Mouse (Mus musculus): ENCODE results near the gene Ccer2.

Ccer2 gene

DNA sequence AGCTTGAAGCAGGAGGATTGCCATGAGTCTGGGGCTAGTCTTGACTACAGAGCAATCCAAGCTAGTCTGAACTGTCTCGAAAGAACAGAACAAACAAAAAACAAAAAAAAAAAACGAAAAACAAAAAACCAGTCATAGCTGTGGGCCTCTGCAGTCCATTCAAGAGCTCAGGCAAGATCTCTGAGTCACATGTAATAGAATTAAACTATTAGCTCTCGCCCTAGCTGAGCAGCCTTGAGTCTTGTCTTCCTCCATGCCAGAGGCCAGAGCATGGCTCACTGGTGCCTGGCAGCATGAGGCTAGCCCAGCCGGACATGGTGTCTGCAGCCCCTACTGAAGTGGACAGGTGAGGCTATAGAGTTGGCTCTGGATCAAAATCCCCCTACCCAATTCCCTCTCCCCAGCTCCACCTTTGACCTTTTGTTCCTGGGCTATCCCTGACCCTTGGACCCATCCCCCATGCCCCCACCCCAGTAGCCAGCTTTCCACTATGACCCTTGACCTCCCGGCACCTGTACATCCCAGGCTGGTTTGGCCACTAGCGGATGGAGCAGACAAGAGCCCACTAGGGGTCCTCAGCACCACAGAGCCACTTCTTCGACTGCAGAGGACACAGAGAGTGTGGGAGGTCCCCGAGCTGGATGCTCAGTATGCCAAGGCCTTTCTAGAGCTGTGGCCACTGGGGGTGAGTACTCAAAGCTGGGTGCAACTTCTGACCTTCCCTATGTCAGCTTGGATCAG, 34.3 kb downstream of the Ccer2 start:
- no peak for DNase-seq (ENCODE audit: low read depth, low spot score)

DNA sequence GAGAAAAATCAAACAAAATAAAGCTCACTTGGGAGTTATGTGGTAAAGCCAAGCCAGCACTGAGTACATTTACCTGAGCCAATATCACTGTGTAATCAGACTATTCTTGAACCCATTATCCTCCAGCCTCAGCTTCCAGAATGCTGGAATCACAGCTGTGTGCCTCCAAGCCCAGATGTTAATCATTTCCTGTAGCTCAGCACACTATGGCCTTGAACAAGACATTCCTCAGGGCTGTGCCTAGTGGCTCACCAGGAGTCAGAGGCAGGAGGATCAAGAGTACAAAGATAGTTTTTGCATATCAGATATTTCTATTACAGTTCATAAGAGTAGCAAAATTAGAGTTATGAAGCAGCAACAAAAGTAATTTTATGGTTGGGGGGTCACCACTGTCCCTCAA, 35.7 kb downstream of the Ccer2 start:
- no peak for DNase-seq (ENCODE audit: low read depth, low spot score)

DNA sequence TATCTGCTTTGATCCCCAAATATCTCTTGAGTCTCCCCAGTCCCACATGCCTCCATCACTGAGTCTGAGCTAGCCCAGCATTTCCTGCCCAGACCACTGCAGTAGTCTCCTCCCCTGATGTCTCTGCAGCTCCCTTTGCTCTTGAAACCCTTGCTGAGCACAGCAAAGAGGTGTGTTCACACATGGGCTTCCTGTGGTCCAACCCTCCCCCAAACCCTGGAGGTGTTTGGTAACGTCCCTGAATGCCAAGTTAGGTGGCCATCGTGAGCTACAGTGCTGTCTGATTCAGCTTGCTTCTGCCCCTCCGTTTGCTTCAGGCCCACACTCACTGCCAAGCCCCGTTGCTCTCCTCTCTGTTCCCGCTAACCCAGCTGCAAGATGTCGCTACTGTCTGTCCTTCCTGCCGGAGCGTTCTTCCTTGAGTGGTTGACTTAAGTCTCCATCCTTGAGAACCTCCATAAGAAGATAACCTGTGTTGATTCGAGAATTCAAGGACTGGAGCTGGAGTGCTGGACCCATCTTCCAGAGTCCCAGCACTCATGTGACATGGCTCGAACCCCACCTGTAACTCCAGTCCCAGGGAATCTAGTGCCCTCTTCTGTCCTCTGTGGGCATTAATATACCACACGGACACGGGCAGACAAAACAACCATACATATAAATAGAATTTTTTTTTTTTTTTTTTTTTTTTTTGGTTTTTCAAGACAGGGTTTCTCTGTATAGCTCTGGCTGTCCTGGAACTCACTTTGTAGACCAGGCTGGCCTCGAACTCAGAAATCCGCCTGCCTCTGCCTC, 36.6 kb downstream of the Ccer2 start:
- no peak for DNase-seq (ENCODE audit: low read depth, low spot score)

DNA sequence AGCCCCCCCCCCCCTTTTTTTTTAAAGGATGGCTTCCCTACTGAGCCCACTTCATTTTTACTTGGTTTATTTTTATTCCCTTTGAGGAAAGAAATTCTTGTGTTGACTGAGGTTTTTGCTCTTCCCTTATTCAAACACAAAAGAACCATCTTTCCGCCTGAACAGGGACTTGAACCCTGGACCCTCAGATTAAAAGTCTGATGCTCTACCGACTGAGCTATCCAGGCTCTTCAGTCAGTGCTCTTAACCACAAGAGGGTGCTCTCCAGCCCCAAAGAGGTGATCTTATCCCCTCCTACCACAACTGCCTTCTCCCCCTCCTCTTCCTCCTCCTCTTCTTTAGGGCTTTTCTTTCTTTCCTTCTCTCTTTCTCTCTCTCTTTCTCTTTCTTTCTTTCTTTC, 37.9 kb downstream of the Ccer2 start:
- DNase-seq (ENCODE audit: low read depth, low spot score): no peak

DNA sequence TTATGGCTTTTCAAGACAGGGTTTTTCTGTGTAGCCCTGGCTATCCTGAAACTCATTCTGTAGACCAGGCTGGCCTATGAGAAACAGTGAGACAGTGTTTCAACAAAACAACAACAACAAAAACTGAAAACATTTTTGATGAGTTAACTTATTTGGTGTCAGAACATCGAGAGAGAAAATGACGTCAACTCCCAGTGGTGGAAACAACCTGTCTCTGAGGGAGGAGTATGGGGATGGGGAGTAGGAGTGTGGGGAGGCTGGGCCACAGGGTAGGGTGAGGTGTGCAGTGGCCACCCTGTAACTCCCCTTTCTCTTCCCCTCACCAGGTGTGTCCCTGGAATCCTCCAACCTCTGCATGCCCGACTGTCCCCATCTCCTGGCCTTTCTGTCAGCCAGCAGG, 38.5 kb downstream of the Ccer2 start:
- no peak for DNase-seq (ENCODE audit: low read depth, low spot score)

DNA sequence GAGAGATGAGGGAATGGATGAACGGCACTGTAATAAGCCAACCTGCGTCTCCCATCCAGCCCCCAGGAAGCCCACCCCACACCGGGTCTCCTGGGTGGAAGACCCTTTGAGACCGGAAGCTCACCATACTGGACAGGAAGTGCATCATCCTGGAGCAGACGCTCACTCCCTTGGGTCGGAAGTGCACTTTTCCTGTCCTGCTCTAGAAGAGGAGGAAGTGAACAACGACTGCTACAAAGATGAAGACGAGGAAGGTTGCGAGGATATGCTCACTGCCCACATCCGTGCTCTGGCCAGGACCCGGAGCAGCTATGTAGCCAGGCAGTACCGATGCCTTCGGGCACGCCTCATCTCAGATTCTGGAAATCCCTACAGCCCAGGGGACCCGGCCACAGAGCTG, 39.9 kb downstream of the Ccer2 start:
- no peak for DNase-seq (ENCODE audit: low read depth, low spot score)

DNA sequence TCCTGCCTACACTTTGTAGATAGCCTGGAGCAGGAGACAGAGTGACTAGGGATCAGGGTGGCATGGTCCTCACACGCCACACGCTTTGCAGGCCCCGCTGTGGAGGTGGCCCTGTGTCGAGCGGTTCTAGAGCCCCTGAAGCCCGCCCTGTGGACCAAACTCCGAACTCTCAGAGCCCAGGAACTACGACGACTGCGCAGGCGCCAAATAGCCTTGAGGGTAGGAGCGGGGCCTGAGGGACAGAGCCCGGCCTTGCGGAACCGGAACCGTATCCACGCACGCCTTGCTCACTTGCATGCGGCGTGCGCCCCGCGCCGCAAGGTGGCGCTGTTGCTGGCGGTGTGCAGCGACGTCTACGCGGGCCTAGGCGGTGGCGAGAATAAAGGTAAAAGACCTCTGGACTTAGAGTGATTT, 40.6 kb downstream of the Ccer2 start:
- DNase-seq (ENCODE audit: low read depth, low spot score): peak; percentile 79

DNA sequence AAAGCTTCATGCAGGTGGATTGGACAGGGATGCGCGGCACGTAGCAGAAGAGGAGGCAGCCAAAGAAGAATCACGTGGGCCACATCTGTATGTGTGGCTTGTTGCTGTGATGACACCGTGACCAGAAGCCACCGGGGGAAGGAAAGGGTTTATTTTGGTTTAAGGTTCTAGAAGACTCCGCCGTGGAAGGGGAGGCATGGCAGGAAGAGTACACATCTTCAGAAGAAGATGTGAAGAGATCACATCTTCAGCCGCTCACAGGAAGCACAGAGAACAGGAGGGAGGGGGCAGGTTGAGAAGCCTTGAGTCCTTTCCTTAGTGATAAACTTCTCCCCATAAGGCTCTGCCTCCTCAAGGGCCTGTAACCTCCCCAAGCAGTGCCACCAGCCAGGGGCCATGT, 44.0 kb downstream of the Ccer2 start:
- no peak for DNase-seq (ENCODE audit: low read depth, low spot score)

DNA sequence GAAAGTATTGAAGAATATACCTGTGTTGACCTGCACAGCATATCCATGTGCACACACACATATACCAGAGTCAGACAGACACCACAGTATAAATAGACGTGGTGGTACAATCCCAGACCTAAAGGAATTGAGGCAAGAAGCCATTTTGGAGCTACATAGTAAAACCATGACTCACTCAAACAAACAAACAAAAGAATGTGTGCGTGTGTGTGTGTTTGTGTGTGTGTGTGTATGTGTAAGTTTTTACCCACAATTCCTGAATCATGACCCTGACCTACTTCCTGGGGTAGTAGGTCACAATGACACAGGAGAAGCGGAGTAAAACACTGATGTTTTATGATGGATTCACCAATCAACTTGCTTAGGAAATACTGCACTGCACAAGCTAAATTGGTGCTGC, 45.5 kb downstream of the Ccer2 start:
- no peak for DNase-seq (ENCODE audit: low read depth, low spot score)

DNA sequence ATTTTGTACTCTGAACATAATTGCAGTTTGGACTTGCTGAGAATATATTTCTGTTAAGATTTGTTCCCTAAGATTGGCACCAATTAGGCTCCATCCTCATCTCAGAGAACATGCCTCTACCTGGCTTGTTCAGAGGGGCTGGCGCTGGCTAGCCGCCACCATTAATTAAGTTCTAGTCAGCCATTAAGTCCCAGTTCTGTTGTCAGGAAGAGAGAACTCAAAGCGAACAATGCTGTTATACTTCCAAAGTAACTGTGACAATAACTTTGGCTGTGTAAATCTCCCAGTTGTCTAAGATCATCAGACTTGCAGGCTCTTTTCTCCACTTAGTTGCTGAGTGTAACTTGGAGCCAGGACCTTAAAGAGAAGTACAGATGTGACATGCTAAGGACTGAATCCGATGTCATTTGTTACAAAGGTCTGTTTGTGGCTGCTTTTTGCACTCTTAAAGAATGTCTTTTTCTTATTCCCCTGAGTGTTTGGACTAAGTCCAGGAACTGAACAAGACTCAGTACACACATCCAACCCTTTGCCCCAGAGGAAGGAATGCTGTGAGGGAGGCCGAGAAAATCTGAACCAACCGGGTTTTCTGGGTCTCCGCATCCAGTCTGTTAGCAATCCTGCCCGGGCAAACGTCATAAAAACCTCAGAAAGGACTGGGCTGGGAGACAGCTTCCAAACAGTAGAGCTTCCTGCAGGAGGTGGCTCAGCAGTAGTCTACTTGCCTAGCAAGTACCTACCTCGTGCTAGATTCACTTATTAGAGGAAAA, 46.1 kb downstream of the Ccer2 start:
- DNase-seq (ENCODE audit: low read depth, low spot score): peak; percentile 54

DNA sequence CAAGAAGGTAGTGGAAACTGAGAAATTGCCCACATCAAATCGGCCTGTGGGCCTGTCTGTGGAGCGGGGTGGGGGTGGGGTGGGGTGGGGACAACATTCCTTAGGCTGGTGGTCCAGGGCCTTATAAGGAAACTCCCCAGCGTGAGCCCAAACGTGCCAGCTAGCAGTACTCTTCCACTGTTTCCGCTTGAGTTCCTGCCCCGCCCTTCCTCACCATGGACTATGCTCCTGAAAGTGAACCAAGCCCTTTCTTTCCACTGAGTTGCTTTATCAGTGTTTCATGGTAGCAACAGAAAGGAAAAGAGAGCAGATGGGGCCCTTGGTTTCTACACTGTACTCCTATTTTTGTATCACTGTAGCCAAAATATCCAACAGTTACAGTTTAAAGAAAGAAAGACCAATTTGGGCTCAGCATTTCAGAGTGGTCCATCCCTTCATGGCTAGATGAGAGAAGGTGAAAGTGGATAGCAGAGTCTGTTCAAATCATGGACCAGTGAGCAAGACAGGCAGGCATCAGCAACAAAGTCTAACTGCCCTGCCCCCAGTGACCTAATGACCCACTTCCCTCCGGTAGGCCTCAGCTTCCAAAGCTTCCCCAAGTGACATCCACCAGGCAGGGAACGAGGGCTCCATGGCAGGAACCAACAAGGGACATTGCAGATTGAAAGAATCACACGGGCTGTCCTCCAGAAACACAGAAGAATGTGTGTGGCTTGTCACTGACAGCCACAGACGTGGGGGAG, 47.0 kb downstream of the Ccer2 start:
- DNase-seq (ENCODE audit: low read depth, low spot score): no peak

DNA sequence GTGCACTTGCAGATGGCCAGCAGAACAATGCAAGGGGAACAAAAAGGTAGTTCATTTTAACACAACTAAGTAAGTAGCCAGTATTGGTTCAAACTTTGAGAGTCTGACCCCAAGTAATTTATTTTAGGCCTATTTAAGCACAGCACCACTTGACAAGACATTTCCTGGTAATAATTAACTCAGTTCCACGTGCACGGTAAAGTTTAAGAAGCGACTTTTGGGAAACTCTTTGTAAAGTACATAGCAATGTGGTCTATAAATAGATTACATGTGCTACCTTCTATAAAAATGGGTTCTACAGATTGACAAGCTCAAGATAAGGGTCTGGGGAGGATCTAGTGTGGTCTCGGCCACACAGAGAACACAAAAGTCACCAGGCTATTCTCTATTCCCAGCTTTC, 47.8 kb downstream of the Ccer2 start:
- no peak for DNase-seq (ENCODE audit: low read depth, low spot score)

DNA sequence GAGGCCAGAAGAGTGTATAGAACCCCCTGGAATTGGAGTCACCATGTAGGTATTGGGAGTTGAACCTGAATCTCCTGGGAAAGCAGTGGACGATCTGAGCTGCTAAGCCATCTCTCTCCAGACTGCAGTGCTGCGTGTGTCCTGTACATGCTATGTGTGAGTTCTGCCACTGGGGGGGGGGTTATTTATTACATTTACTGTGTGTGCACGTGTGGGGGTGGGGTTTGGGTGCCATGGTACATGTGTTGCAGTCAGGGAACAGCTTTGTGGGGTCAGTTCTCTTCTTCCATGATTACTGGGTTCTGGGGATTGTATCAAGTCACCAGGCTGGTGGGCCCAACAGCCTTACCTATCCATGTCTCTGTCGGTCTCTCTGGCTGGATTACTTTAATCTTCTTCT, 50.9 kb downstream of the Ccer2 start:
- DNase-seq (ENCODE audit: low read depth, low spot score): no peak

DNA sequence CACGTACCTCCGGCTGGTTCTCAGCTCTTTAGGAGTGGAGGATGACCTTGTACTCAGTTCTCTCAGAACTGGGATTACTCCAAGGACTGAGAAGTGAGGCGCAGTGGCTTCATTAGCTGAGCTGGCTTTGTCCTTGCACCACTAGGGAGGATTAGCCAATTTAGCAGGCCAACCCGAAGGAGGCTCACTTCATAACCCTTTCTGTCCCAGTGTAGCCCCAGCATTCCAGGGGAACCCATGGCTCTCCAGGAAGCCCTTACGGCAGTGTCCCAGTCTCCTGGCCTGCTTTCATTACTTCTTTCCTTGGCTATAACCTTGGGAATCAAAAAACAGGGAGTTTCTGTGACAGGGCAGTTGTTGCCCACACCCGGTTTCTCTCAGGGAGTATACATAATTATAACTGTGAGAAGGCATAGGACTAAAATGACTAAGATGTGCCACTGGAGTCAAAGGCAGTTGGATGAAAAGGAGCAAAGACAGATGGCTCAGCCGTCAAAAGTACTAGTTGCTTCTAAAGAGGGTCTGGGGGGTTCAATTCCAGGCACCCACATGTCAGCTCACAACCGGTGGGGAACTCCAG, 51.8 kb downstream of the Ccer2 start:
- DNase-seq (ENCODE audit: low read depth, low spot score): no peak

DNA sequence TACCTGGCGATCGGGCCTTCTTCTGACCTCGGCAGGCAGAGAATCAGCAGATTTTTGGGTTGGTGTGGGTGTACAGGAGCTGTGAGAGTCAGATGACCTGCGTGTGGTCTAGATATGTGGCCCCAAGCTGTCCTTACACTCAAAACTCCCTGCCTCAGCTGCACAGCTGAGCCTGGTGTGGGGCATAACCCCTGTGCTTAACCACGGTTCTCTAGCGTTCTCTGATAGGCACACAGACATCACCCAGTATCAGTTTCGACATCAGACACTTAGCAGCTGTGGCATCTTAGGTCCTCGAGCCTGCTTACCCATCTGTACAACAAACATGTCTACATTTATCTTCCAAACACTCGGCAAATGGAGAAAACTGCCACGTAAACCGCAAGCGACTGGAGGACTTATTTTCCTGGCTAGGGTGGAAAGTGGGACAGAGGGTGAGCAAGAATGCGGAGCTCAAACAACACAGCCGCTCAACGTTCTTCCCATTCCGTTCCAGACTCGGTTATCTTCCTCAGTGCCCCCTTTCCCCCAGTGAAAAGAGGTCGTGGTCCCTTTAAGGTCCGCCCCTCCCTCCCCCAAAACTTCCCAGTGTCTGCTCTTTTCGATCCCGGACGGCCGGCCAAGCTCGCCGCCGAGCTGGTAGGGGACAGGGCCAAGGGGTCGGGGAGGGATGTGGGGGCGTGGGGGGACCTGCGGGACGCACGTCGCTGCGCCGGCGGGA, 52.4 kb downstream of the Ccer2 start, which contains the start of gene Hnrnpl:
Gene Hnrnpl (plus strand): TSS at position 321 of the 721 bp plus-strand sequence.
- peak; percentile 73 for DNase-seq (ENCODE audit: low read depth, low spot score)

Measured in mesoderm, embryonic 11.5 days (tissue).